Mouse (Mus musculus) hindbrain, embryonic 14.5 days (tissue): ENCODE results near the gene Ino80. TPM values are rescaled to one million over a fixed set of nuclear protein-coding genes. Genes with fewer than 3 reads are reported as not detected.
A peak's percentile ranks its signal among the peaks of the same experiment; 100 is the strongest.
"Not testable (repeated sequence)": the region's sequence is repeated elsewhere in the genome, so short reads cannot be mapped to it uniquely, and the experiment has no call there.

ENCODE experiments used
- ATAC-seq: fragments of 200-750 bp; cut with Nextera tagmentation; 2 replicates; pipeline ENCODE4 v1.8.0; 2017; ENCODE audit warnings: moderate number of reproducible peaks, mild to moderate bottlenecking, moderate TSS enrichment, moderate library complexity; ENCODE audit not compliant: low FRiP score
- DNase-seq: peaks from one replicate; pipeline ENCODE4 v3.0.0-alpha.2; 2015; ENCODE audit warnings: low spot score
- H3K27ac ChIP-seq: fragments of 300-500 bp; sonication (generic); 2 replicates; pipeline ENCODE4 v1.5.1; 2014; ENCODE audit warnings: mild to moderate bottlenecking, moderate library complexity
- H3K27me3 ChIP-seq: fragments of 300-500 bp; sonication (generic); 2 replicates; pipeline ENCODE4 v1.6.1; 2014; ENCODE audit warnings: mild to moderate bottlenecking, low read length, mixed read lengths; ENCODE audit not compliant: control insufficient read depth, insufficient read depth
- H3K36me3 ChIP-seq: fragments of 300-500 bp; sonication (generic); replicated peaks from 2 replicates; pipeline ENCODE4 v1.6.1; 2014; ENCODE audit not compliant: control insufficient read depth, insufficient read depth
- H3K4me1 ChIP-seq: fragments of 300-500 bp; sonication (generic); replicated peaks from 2 replicates; pipeline ENCODE4 v1.6.1; 2014; ENCODE audit warnings: antibody characterized with exemption, low read length, mixed read lengths; ENCODE audit not compliant: control insufficient read depth, insufficient read depth
- H3K4me2 ChIP-seq: fragments of 300-500 bp; sonication (generic); replicated peaks from 2 replicates; pipeline ENCODE4 v1.6.1; 2014; ENCODE audit warnings: mild to moderate bottlenecking, moderate library complexity
- H3K4me3 ChIP-seq: fragments of 300-500 bp; sonication (generic); replicated peaks from 2 replicates; pipeline ENCODE4 v1.5.1; 2014; ENCODE audit warnings: mild to moderate bottlenecking, low read length
- H3K9ac ChIP-seq: fragments of 300-500 bp; sonication (generic); 2 replicates; pipeline ENCODE4 v1.6.1; 2014
- H3K9me3 ChIP-seq: fragments of 300-500 bp; sonication (generic); 2 replicates; pipeline ENCODE4 v1.6.1; 2016; ENCODE audit warnings: low read length; ENCODE audit not compliant: control insufficient read depth
- WGBS: fragments of 180-500 bp; shearing (Covaris S2); extraction: QIAGEN DNeasy Blood & Tissue Kit; methylation state at CpG from one replicate; pipeline ENCODE4 v1.1.7; 2014; 5-methylcytosine and 5-hydroxymethylcytosine counted together
- polyA plus RNA-seq: library from polyadenylated mRNA; unstranded; fragments of >200 nt; fragmentation: Nextera tagmentation; extraction: Ambion mirVana; gene quantifications from 2 replicates; pipeline ENCODE4 v1.2.1, GENCODE M21; 2014

Ino80 gene
- 4.7 and 4.8 TPM in 2 replicates for polyA plus RNA-seq

GRCm38 (mm10) chr2:119477571-119478396, at the start of gene Ino80:
Gene Ino80 (minus strand): TSS chr2:119477687.
- Histone ChIP-seq H3K4me2 (peak within 1 kb of the TSS; percentile 70), H3K4me3 (peak within 1 kb of the TSS; percentile 89), H3K27me3 (no peaks in the 10 kb centered on the region), H3K4me1 (peaks cover 21% of the 10 kb centered on the region), H3K9ac (peak within 1 kb of the TSS; percentile 97), H3K36me3 (peaks cover 6% of the 10 kb centered on the region; the same call in 1 of the 2 replicates), H3K9me3 (no peaks in the 10 kb centered on the region), H3K27ac (peak within 1 kb of the TSS; percentile 98)
- ATAC-seq (peak; percentile 97), DNase-seq (peak; percentile 99)
- WGBS: under 1% methylated on average over 72 of the region's 72 CpGs

- H3K27ac ChIP-seq: no peak overlapping the region
- H3K4me3 ChIP-seq: no peak overlapping the region
- no peaks in the 10 kb centered on the region for H3K4me1 ChIP-seq
- no peaks in the 10 kb centered on the region for H3K27me3 ChIP-seq
- DNase-seq: no peak
- H3K36me3 ChIP-seq: no peaks in the 10 kb centered on the region
- ATAC-seq: no peak
- WGBS: 50% methylated on average over 4 of the region's 4 CpGs
- H3K4me2 ChIP-seq: no peak overlapping the region
- H3K9ac ChIP-seq: no peak overlapping the region
- no peaks in the 10 kb centered on the region for H3K9me3 ChIP-seq
Measured at GRCm38 (mm10) chr2:119525422-119525821, 47.9 kb upstream of the Ino80 start.

GRCm38 (mm10) chr2:119523836-119524235, 46.3 kb upstream of the Ino80 start:
- Histone ChIP-seq H3K36me3 (no peaks in the 10 kb centered on the region), H3K27ac (no peak overlapping the region), H3K27me3 (no peaks in the 10 kb centered on the region), H3K4me3 (no peak overlapping the region), H3K9me3 (no peaks in the 10 kb centered on the region), H3K9ac (no peak overlapping the region), H3K4me1 (no peaks in the 10 kb centered on the region), H3K4me2 (no peak overlapping the region)
- ATAC-seq: no peak
- no peak for DNase-seq
- WGBS: 85% methylated on average over 4 of the region's 4 CpGs

GRCm38 (mm10) chr2:119520550-119520949, 43.1 kb upstream of the Ino80 start:
- no peak overlapping the region for H3K4me2 ChIP-seq
- WGBS: 75% methylated on average over 7 of the region's 7 CpGs
- H3K27me3 ChIP-seq: no peaks in the 10 kb centered on the region
- no peak overlapping the region for H3K4me3 ChIP-seq
- no peaks in the 10 kb centered on the region for H3K9me3 ChIP-seq
- no peak for ATAC-seq
- H3K27ac ChIP-seq: no peak overlapping the region
- no peak overlapping the region for H3K9ac ChIP-seq
- peak; percentile 33 for DNase-seq
- H3K4me1 ChIP-seq: no peaks in the 10 kb centered on the region
- H3K36me3 ChIP-seq: no peaks in the 10 kb centered on the region

GRCm38 (mm10) chr2:119516811-119517210, 39.3 kb upstream of the Ino80 start:
- ATAC-seq: no peak
- 60% methylated on average over 5 of the region's 5 CpGs for WGBS

GRCm38 (mm10) chr2:119514026-119514522, 36.6 kb upstream of the Ino80 start:
- ATAC-seq (no peak), DNase-seq (no peak)
- Histone ChIP-seq H3K4me1 (no peaks in the 10 kb centered on the region), H3K9me3 (no peaks in the 10 kb centered on the region), H3K27ac (no peak overlapping the region), H3K9ac (no peak overlapping the region), H3K27me3 (no peaks in the 10 kb centered on the region), H3K36me3 (no peaks in the 10 kb centered on the region), H3K4me2 (no peak overlapping the region), H3K4me3 (no peak overlapping the region)
- WGBS: 90% methylated on average over 3 of the region's 3 CpGs

More at GRCm38 (mm10) chr2:119516811-119517210, 39.3 kb upstream of the Ino80 start:
- no peaks in the 10 kb centered on the region for H3K36me3 ChIP-seq
- H3K27ac ChIP-seq: no peak overlapping the region
- no peak overlapping the region for H3K4me2 ChIP-seq
- H3K4me3 ChIP-seq: no peak overlapping the region
- H3K27me3 ChIP-seq: no peaks in the 10 kb centered on the region
- H3K9me3 ChIP-seq: no peaks in the 10 kb centered on the region
- H3K9ac ChIP-seq: no peak overlapping the region
- no peaks in the 10 kb centered on the region for H3K4me1 ChIP-seq
- DNase-seq: no peak

GRCm38 (mm10) chr2:119512292-119512691, 34.8 kb upstream of the Ino80 start:
- no peak overlapping the region for H3K4me3 ChIP-seq
- H3K27me3 ChIP-seq: no peaks in the 10 kb centered on the region
- H3K27ac ChIP-seq: no peak overlapping the region
- no peak for DNase-seq
- H3K9me3 ChIP-seq: no peaks in the 10 kb centered on the region
- WGBS: 81% methylated on average over 3 of the region's 3 CpGs
- ATAC-seq: no peak
- H3K36me3 ChIP-seq: no peaks in the 10 kb centered on the region
- no peak overlapping the region for H3K9ac ChIP-seq
- H3K4me1 ChIP-seq: no peaks in the 10 kb centered on the region
- no peak overlapping the region for H3K4me2 ChIP-seq

GRCm38 (mm10) chr2:119510856-119511255, 33.4 kb upstream of the Ino80 start:
- 92% methylated on average over 2 of the region's 2 CpGs for WGBS
- ATAC-seq: no peak
- Histone ChIP-seq H3K27ac (no peak overlapping the region), H3K4me3 (no peak overlapping the region), H3K4me2 (no peak overlapping the region), H3K27me3 (no peaks in the 10 kb centered on the region), H3K9ac (no peak overlapping the region), H3K4me1 (no peaks in the 10 kb centered on the region), H3K36me3 (no peaks in the 10 kb centered on the region), H3K9me3 (no peaks in the 10 kb centered on the region)
- DNase-seq: no peak

- H3K4me3 ChIP-seq, H3K36me3 ChIP-seq, H3K9ac ChIP-seq, H3K27me3 ChIP-seq, DNase-seq, H3K9me3 ChIP-seq, H3K4me1 ChIP-seq, H3K27ac ChIP-seq, ATAC-seq, H3K4me2 ChIP-seq: not testable (repeated sequence)
- WGBS: 64% methylated on average over 7 of the region's 7 CpGs
Measured at GRCm38 (mm10) chr2:119508518-119508917, 31.0 kb upstream of the Ino80 start.
